Mouse (Mus musculus): ENCODE data around the gene Ap5z1. TPM values are rescaled to one million over a fixed set of nuclear protein-coding genes. Genes with fewer than 3 reads are reported as not detected.

Gene Ap5z1
- polyA plus RNA-seq, 1 experiment from 2014 or later, result 5.5 TPM

DNA sequence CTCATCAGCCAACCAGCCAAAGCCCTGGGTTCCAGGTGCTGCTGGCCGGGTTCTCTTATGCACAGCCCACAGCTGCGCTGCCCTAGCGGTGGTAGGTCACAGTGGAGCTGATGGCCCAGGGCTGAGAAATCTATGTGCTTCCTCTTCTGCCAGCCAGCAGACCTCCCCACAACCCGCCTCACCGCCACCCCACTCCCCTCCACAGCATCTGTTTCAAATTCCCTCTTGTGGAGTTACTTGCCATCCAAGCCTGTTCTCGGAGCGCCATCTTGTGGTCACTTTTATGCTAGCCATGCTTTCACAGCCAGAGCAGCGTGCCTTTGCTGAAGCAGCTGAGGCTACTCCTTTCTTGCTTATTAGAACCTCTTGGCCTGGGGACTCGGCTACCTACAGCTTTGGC lies 15.7 kb upstream of the Ap5z1 start:
- WGBS, result 3% methylated on average over 9 of the region's 9 CpGs
- Histone ChIP-seq H3K9me3 (replicated peaks; ENCODE audit: control insufficient read depth, low read length) (no peaks in the 10 kb centered on the region), H3K4me2 (ENCODE audit: low read depth, low read length) (no peak overlapping the region), H3K36me3 (replicated peaks; ENCODE audit: control insufficient read depth, insufficient read depth, low read depth, low read length) (no peaks in the 10 kb centered on the region), H3K27me3 (ENCODE audit: control insufficient read depth, insufficient read depth, low read length) (no peaks in the 10 kb centered on the region), H3K4me1 (ENCODE audit: control insufficient read depth, insufficient read depth, low read length) (peaks cover 10% of the 10 kb centered on the region; the same call in 1 of the 2 replicates), H3K4me3 (ENCODE audit: low read depth, low read length) (no peak overlapping the region), H3K27ac (replicated peaks; ENCODE audit: low read depth, low read length) (no peak overlapping the region), H3K9ac (replicated peaks; ENCODE audit: low read length) (no peak overlapping the region)
- peak; percentile 75 for ATAC-seq (replicated peaks; ENCODE audit: insufficient number of reproducible peaks, low FRiP score, low TSS enrichment, low read depth)
- DNase-seq (ENCODE audit: low spot score), result peak; percentile 99

DNA sequence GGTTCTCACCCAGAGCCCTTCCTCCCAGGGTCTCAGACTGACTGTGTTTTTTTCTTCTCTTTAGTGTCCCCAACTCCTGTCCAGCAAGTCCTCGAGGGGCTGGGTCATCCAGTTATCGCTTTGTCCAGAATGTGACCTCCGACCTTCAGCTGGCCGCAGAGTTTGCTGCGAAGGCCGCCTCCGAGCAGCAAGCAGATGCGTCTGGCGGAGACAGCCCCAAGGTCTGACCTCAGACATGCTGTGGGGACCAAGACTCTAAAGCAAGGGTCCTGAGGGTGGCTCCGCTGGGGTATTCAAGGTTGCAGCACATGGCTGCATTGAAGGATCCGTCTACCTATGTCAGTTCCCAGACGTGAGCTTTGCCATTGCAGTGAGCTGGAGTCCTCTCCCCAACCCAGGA lies 15.1 kb upstream of the Ap5z1 start:
- no peak for DNase-seq (ENCODE audit: low spot score)
- no peaks in the 10 kb centered on the region for H3K27me3 ChIP-seq (ENCODE audit: control insufficient read depth, insufficient read depth, low read length)
- no peak overlapping the region for H3K9ac ChIP-seq (replicated peaks; ENCODE audit: low read length)
- ATAC-seq (replicated peaks; ENCODE audit: insufficient number of reproducible peaks, low FRiP score, low TSS enrichment, low read depth), result no peak
- peaks cover 1% of the 10 kb centered on the region; the same call in 1 of the 2 replicates for H3K36me3 ChIP-seq (replicated peaks; ENCODE audit: control insufficient read depth, insufficient read depth, low read depth, low read length)
- H3K27ac ChIP-seq (replicated peaks; ENCODE audit: low read depth, low read length), result no peak overlapping the region
- 39% methylated on average over 12 of the region's 12 CpGs for WGBS
- no peak overlapping the region for H3K4me2 ChIP-seq (ENCODE audit: low read depth, low read length)
- no peak overlapping the region for H3K4me3 ChIP-seq (ENCODE audit: low read depth, low read length)
- peaks cover 8% of the 10 kb centered on the region; the same call in 1 of the 2 replicates for H3K4me1 ChIP-seq (ENCODE audit: control insufficient read depth, insufficient read depth, low read length)
- H3K9me3 ChIP-seq (replicated peaks; ENCODE audit: control insufficient read depth, low read length), result no peaks in the 10 kb centered on the region

DNA sequence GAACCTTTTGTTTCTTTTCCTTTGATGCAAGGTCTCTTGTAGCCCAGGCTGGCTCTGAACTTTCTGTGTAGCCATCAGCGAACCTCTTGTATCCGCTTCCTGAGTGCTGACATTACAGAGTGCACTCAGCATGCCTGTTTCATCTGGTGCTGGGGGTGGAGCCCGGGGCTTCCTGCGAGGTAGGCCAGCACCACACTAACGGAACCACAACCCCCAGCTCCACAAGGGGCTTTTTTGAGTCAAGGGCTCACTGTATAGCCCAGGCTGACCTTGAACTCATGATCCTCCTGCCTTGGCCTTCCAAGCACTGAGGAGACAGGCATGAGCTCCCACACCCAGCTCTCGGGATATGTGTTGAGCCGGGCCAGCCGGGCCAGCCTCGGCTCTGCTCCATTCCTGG lies 12.9 kb upstream of the Ap5z1 start:
- DNase-seq (ENCODE audit: low spot score) (no peak), ATAC-seq (replicated peaks; ENCODE audit: insufficient number of reproducible peaks, low FRiP score, low TSS enrichment, low read depth) (no peak)
- 90% methylated on average over 9 of the region's 9 CpGs for WGBS
- Histone ChIP-seq H3K9ac (replicated peaks; ENCODE audit: low read length) (no peak overlapping the region), H3K27me3 (ENCODE audit: control insufficient read depth, insufficient read depth, low read length) (no peaks in the 10 kb centered on the region), H3K4me2 (ENCODE audit: low read depth, low read length) (no peak overlapping the region), H3K4me1 (ENCODE audit: control insufficient read depth, insufficient read depth, low read length) (peaks cover 3% of the 10 kb centered on the region; the same call in 1 of the 2 replicates), H3K36me3 (replicated peaks; ENCODE audit: control insufficient read depth, insufficient read depth, low read depth, low read length) (peaks cover 7% of the 10 kb centered on the region; the same call in 1 of the 2 replicates), H3K9me3 (replicated peaks; ENCODE audit: control insufficient read depth, low read length) (no peaks in the 10 kb centered on the region), H3K4me3 (ENCODE audit: low read depth, low read length) (no peak overlapping the region), H3K27ac (replicated peaks; ENCODE audit: low read depth, low read length) (no peak overlapping the region)

DNA sequence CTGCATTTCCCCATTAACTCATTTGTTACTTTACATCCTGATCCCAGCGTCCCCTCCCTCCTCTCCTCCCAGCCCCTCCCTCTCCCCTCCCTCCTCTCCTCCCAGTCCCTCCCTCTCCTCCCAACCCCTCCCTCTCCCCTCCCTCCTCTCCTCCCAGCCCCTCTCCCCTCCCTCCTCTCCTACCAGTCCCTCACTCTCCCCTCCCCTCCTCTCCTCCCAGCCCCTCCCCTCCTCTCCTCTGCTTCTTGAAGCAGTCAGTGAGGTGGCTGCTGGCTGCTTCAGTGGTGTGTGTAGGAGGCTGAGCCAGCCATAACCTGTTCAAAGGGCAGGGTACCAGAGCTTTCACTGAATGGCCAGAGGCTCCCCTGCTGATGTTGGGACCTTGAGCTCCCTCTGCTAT lies 12.0 kb upstream of the Ap5z1 start:
- no peak overlapping the region for H3K4me2 ChIP-seq (ENCODE audit: low read depth, low read length)
- peaks cover 3% of the 10 kb centered on the region; the same call in 1 of the 2 replicates for H3K4me1 ChIP-seq (ENCODE audit: control insufficient read depth, insufficient read depth, low read length)
- H3K4me3 ChIP-seq (ENCODE audit: low read depth, low read length), result no peak overlapping the region
- DNase-seq (ENCODE audit: low spot score), result peak; percentile 69
- H3K9ac ChIP-seq (replicated peaks; ENCODE audit: low read length), result no peak overlapping the region
- peaks cover 7% of the 10 kb centered on the region; the same call in 1 of the 2 replicates for H3K36me3 ChIP-seq (replicated peaks; ENCODE audit: control insufficient read depth, insufficient read depth, low read depth, low read length)
- no peak for ATAC-seq (replicated peaks; ENCODE audit: insufficient number of reproducible peaks, low FRiP score, low TSS enrichment, low read depth)
- H3K27me3 ChIP-seq (ENCODE audit: control insufficient read depth, insufficient read depth, low read length), result no peaks in the 10 kb centered on the region
- 11% methylated on average over 1 of the region's 1 CpGs for WGBS
- no peak overlapping the region for H3K27ac ChIP-seq (replicated peaks; ENCODE audit: low read depth, low read length)
- H3K9me3 ChIP-seq (replicated peaks; ENCODE audit: control insufficient read depth, low read length), result no peaks in the 10 kb centered on the region

DNA sequence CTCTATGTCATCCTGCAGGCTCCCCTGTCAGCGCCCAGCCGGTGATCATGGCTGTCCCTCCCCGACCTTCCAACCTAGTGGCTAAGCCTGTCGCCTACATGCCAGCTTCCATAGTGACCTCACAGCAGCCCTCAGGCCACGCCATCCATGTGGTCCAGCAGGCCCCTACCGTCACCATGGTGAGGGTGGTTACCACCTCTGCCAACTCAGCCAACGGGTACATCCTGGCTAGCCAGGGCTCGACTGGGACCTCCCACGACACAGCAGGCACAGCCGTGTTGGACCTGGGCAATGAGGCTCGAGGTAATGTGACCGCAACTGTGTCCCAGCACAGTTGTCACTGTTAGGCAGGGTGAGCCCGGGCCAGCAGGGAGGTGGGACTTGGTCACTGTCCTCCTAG lies 10.0 kb upstream of the Ap5z1 start:
- Histone ChIP-seq H3K4me2 (ENCODE audit: low read depth, low read length) (no peak overlapping the region), H3K4me3 (ENCODE audit: low read depth, low read length) (no peak overlapping the region), H3K36me3 (replicated peaks; ENCODE audit: control insufficient read depth, insufficient read depth, low read depth, low read length) (peaks cover 7% of the 10 kb centered on the region; the same call in 1 of the 2 replicates), H3K4me1 (ENCODE audit: control insufficient read depth, insufficient read depth, low read length) (no peaks in the 10 kb centered on the region), H3K27me3 (ENCODE audit: control insufficient read depth, insufficient read depth, low read length) (no peaks in the 10 kb centered on the region), H3K27ac (replicated peaks; ENCODE audit: low read depth, low read length) (no peak overlapping the region), H3K9me3 (replicated peaks; ENCODE audit: control insufficient read depth, low read length) (no peaks in the 10 kb centered on the region), H3K9ac (replicated peaks; ENCODE audit: low read length) (no peak overlapping the region)
- no peak for ATAC-seq (replicated peaks; ENCODE audit: insufficient number of reproducible peaks, low FRiP score, low TSS enrichment, low read depth)
- DNase-seq (ENCODE audit: low spot score), result no peak
- 93% methylated on average over 13 of the region's 13 CpGs for WGBS

DNA sequence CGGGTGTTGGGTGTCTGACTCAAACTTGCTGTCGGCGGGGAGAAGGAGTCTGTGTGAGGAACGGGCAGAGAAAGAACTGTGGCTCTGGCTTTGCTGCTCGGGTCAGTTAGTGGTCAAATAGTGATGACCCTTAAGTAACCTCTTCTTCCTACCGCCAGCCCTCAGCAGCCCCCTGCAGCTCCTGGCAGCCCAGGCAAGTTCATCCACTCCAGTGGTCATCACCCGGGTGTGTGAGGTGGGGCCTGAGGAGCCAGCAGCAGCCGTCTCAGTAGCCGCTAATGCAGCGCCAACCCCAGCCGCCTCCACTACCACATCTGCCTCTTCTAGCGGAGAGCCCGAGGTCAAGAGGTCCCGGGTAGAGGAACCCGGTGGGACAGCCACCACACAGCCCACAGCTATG lies 7.4 kb upstream of the Ap5z1 start:
- no peak overlapping the region for H3K4me3 ChIP-seq (ENCODE audit: low read depth, low read length)
- DNase-seq (ENCODE audit: low spot score) (no peak), ATAC-seq (replicated peaks; ENCODE audit: insufficient number of reproducible peaks, low FRiP score, low TSS enrichment, low read depth) (no peak)
- no peak overlapping the region for H3K4me2 ChIP-seq (ENCODE audit: low read depth, low read length)
- peaks cover 7% of the 10 kb centered on the region; the same call in 1 of the 2 replicates for H3K36me3 ChIP-seq (replicated peaks; ENCODE audit: control insufficient read depth, insufficient read depth, low read depth, low read length)
- no peak overlapping the region for H3K27ac ChIP-seq (replicated peaks; ENCODE audit: low read depth, low read length)
- H3K4me1 ChIP-seq (ENCODE audit: control insufficient read depth, insufficient read depth, low read length), result no peaks in the 10 kb centered on the region
- no peaks in the 10 kb centered on the region for H3K9me3 ChIP-seq (replicated peaks; ENCODE audit: control insufficient read depth, low read length)
- 63% methylated on average over 13 of the region's 15 CpGs for WGBS
- H3K27me3 ChIP-seq (ENCODE audit: control insufficient read depth, insufficient read depth, low read length), result no peaks in the 10 kb centered on the region
- H3K9ac ChIP-seq (replicated peaks; ENCODE audit: low read length), result no peak overlapping the region

DNA sequence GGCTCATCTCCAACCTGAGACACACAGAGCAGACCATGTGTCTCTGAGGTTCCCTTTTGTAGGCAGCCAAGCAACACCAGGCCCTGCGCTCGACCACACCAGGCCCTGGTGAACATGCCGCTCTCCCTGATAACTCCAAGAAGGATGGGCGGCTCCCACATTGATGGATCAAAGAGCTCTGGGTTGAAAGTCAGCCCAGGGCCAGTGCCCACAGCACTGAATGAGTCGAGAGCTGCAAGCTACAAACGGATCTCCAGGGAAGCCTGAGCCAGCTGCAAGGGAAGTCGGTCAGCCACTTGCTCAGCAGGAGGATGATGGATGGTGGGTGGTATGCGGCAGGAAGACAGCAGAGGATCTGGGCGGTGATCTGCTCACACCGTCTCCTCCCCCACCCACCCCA lies 6.4 kb upstream of the Ap5z1 start:
- DNase-seq (ENCODE audit: low spot score), result no peak
- Histone ChIP-seq H3K4me2 (ENCODE audit: low read depth, low read length) (no peak overlapping the region), H3K27ac (replicated peaks; ENCODE audit: low read depth, low read length) (no peak overlapping the region), H3K4me3 (ENCODE audit: low read depth, low read length) (no peak overlapping the region), H3K9me3 (replicated peaks; ENCODE audit: control insufficient read depth, low read length) (no peaks in the 10 kb centered on the region), H3K4me1 (ENCODE audit: control insufficient read depth, insufficient read depth, low read length) (no peaks in the 10 kb centered on the region), H3K9ac (replicated peaks; ENCODE audit: low read length) (no peak overlapping the region), H3K27me3 (ENCODE audit: control insufficient read depth, insufficient read depth, low read length) (no peaks in the 10 kb centered on the region), H3K36me3 (replicated peaks; ENCODE audit: control insufficient read depth, insufficient read depth, low read depth, low read length) (peaks cover 7% of the 10 kb centered on the region; the same call in 1 of the 2 replicates)
- WGBS, result 82% methylated on average over 10 of the region's 10 CpGs
- ATAC-seq (replicated peaks; ENCODE audit: insufficient number of reproducible peaks, low FRiP score, low TSS enrichment, low read depth), result no peak

DNA sequence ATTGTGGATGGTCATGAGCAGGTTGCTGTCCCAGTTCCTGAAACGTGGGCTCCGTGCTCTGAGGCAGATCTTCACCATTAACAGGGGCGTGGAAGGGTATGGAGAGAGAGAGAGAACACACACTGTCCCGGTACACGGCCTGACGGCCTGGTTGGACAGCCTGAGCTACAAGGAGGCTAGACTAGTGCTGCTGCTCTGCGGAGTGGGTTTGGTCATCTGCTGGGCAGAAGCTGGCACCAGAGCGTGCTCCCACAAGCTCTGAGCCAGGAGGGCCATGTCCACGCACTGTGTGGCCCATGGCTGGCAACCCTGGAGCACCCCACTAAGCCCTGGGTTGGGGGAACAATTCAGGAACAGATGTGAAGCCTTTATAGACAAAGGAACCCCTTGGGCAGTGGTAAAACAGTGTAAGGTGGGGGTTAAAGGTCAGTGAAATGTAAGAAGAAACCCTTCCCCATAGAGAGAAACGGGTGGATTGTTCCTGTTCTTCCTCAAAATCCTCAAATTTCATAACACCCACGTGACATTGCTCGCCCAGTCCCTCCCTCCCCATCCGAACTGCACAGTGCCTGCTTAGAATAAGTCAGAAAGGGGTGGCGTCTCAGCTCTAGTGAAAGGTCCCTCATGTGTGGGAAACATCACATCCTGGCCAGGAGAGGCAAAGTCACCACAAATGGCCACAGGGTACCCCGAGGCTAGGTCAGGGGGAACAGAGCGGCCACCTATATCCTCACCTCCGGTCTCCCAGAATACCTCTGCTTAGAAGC lies 4.8 kb upstream of the Ap5z1 start:
- ATAC-seq (replicated peaks; ENCODE audit: insufficient number of reproducible peaks, low FRiP score, low TSS enrichment, low read depth) (no peak), DNase-seq (ENCODE audit: low spot score) (no peak)
- Histone ChIP-seq H3K27ac (replicated peaks; ENCODE audit: low read depth, low read length) (no peak overlapping the region), H3K27me3 (ENCODE audit: control insufficient read depth, insufficient read depth, low read length) (no peaks in the 10 kb centered on the region), H3K9ac (replicated peaks; ENCODE audit: low read length) (no peak overlapping the region), H3K4me2 (ENCODE audit: low read depth, low read length) (no peak overlapping the region), H3K9me3 (replicated peaks; ENCODE audit: control insufficient read depth, low read length) (no peaks in the 10 kb centered on the region), H3K4me1 (ENCODE audit: control insufficient read depth, insufficient read depth, low read length) (no peaks in the 10 kb centered on the region), H3K36me3 (replicated peaks; ENCODE audit: control insufficient read depth, insufficient read depth, low read depth, low read length) (peaks cover 2% of the 10 kb centered on the region; the same call in 1 of the 2 replicates), H3K4me3 (ENCODE audit: low read depth, low read length) (no peak overlapping the region)
- 86% methylated on average over 17 of the region's 17 CpGs for WGBS

Data from embryonic facial prominence, embryonic 11.5 days (tissue).